Mouse (Mus musculus): ENCODE data around the gene 0610009B22Rik. TPM values are rescaled to one million over a fixed set of nuclear protein-coding genes. Genes with fewer than 3 reads are reported as not detected.
A peak's percentile ranks its signal among the peaks of the same experiment; 100 is the strongest.
"Not testable (repeated sequence)": the region's sequence is repeated elsewhere in the genome, so short reads cannot be mapped to it uniquely, and the experiment has no call there.

Gene 0610009B22Rik
- polyA plus RNA-seq, 1 experiment from 2014 or later = 103 TPM

GRCm38 (mm10) chr11:51670846-51671245, 17.8 kb downstream of the 0610009B22Rik start:
- Histone ChIP-seq H3K4me1 (ENCODE audit: control insufficient read depth, insufficient read depth, low read length) (no peaks in the 10 kb centered on the region), H3K4me2 (ENCODE audit: low read depth, low read length) (no peak overlapping the region)
- WGBS = 92% methylated on average over 7 of the region's 7 CpGs

DNA sequence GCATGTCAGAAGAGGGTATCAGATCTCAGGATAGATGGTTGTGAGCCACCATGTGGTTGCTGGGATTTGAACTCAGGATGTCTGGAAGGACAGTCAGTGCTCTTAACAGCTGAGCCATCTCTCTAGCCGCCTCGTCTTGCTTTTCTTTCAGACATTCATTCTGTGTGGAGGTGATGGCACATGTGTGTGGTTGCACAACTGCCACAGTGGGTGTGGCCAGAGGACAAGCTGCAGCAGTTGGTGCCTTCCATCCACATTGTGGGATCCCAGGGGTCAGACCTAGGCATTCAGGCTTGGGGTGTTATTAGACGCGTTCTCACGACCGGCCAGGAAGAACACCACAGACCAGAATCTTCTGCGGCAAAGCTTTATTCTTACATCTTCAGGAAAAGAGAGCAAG, 23.9 kb downstream of the 0610009B22Rik start:
- not testable (repeated sequence) for H3K4me3 ChIP-seq (ENCODE audit: low read depth, low read length); H3K27ac ChIP-seq (ENCODE audit: low read depth, low read length); ATAC-seq (ENCODE audit: low read depth); H3K9me3 ChIP-seq (ENCODE audit: control insufficient read depth, low read length); H3K4me2 ChIP-seq (ENCODE audit: low read depth, low read length); H3K36me3 ChIP-seq (ENCODE audit: control insufficient read depth, insufficient read depth, low read length); H3K4me1 ChIP-seq (ENCODE audit: control insufficient read depth, insufficient read depth, low read length); H3K27me3 ChIP-seq (ENCODE audit: control insufficient read depth, insufficient read depth, low read length); H3K9ac ChIP-seq (replicated peaks; ENCODE audit: low read depth, low read length)
- 95% methylated on average over 7 of the region's 7 CpGs for WGBS

More at GRCm38 (mm10) chr11:51670846-51671245, 17.8 kb downstream of the 0610009B22Rik start:
- Histone ChIP-seq H3K27me3 (ENCODE audit: control insufficient read depth, insufficient read depth, low read length) (no peaks in the 10 kb centered on the region), H3K4me3 (ENCODE audit: low read depth, low read length) (no peak overlapping the region), H3K9ac (replicated peaks; ENCODE audit: low read depth, low read length) (no peak overlapping the region), H3K27ac (ENCODE audit: low read depth, low read length) (no peak overlapping the region), H3K36me3 (ENCODE audit: control insufficient read depth, insufficient read depth, low read length) (no peaks in the 10 kb centered on the region), H3K9me3 (ENCODE audit: control insufficient read depth, low read length) (no peaks in the 10 kb centered on the region)
- no peak for ATAC-seq (ENCODE audit: low read depth)

DNA sequence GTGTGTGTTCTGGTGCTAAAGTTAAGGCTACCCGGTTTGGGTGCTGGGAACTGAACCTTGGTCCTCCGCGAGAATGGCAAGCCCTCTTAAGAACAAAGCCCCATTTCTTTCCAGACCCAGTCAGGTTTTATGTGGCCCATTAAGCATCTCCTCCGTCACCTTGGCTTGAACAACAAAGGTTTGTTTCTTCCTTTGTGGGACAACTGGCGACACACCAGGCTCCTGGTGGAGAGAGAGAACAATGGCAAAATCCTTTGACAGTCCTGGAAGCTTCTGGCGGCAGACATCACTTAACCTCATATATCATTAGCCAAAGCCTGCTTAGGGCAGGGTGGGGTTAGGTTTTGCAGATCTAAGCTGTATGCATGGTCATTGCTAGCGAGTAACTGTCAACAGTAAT, 26.0 kb downstream of the 0610009B22Rik start:
- no peak overlapping the region for H3K27ac ChIP-seq (ENCODE audit: low read depth, low read length)
- no peaks in the 10 kb centered on the region for H3K27me3 ChIP-seq (ENCODE audit: control insufficient read depth, insufficient read depth, low read length)
- 57% methylated on average over 7 of the region's 7 CpGs for WGBS
- no peak overlapping the region for H3K9ac ChIP-seq (replicated peaks; ENCODE audit: low read depth, low read length)
- no peaks in the 10 kb centered on the region for H3K36me3 ChIP-seq (ENCODE audit: control insufficient read depth, insufficient read depth, low read length)
- no peaks in the 10 kb centered on the region for H3K9me3 ChIP-seq (ENCODE audit: control insufficient read depth, low read length)
- H3K4me1 ChIP-seq (ENCODE audit: control insufficient read depth, insufficient read depth, low read length) = peaks cover 3% of the 10 kb centered on the region; the same call in 1 of the 2 replicates
- no peak overlapping the region for H3K4me2 ChIP-seq (ENCODE audit: low read depth, low read length)
- no peak overlapping the region for H3K4me3 ChIP-seq (ENCODE audit: low read depth, low read length)
- no peak for ATAC-seq (ENCODE audit: low read depth)

DNA sequence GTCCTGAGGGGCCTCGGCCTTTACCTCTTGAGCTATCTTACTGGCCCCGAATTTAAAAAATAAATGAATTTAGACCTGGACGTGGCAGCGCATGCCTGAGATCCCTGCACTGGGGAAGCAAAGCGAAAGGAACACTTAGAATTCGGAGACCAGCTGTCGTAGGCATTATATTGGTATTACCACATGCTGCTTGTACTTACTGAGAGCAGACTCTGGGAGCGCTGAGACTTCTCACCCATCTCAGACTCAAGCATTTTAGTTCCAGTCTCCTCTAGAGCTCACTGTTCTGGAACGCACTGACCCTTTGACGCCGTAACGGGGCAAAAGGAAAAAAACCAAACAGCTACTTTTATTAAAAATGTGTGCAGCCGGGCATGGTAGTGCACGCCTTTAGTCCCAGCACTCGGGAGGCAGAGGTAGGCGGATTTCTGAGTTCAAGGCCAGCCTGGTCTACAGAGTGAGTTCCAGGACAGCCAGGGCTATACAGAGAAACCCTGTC, 26.8 kb downstream of the 0610009B22Rik start:
- no peak overlapping the region for H3K9ac ChIP-seq (replicated peaks; ENCODE audit: low read depth, low read length)
- ATAC-seq (ENCODE audit: low read depth) = no peak
- no peak overlapping the region for H3K27ac ChIP-seq (ENCODE audit: low read depth, low read length)
- H3K4me2 ChIP-seq (ENCODE audit: low read depth, low read length) = no peak overlapping the region
- peaks cover 3% of the 10 kb centered on the region; the same call in 1 of the 2 replicates for H3K4me1 ChIP-seq (ENCODE audit: control insufficient read depth, insufficient read depth, low read length)
- no peaks in the 10 kb centered on the region for H3K9me3 ChIP-seq (ENCODE audit: control insufficient read depth, low read length)
- no peaks in the 10 kb centered on the region for H3K36me3 ChIP-seq (ENCODE audit: control insufficient read depth, insufficient read depth, low read length)
- H3K4me3 ChIP-seq (ENCODE audit: low read depth, low read length) = no peak overlapping the region
- WGBS = 79% methylated on average over 16 of the region's 16 CpGs
- no peaks in the 10 kb centered on the region for H3K27me3 ChIP-seq (ENCODE audit: control insufficient read depth, insufficient read depth, low read length)

DNA sequence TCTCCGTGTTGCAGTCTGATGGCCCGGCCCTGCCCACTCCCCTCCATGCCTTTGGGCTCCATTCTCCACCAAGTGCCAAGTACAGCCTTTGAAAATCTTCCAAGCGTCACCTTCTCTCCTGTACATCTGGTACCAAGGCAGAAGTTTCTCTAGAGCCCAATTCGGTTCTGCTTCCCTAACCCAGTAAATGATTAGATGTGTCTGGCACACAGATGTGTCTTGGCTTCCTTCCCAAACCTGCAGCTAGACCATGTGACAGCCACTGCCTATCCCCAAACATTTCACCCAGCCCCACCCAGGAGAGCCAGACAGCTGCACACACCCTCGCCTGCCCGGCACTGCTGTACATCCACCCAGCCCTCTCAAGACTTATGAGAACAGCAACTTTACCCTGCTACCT, 30.0 kb downstream of the 0610009B22Rik start:
- 47% methylated on average over 6 of the region's 6 CpGs for WGBS
- peak; percentile 87 for ATAC-seq (ENCODE audit: low read depth)

DNA sequence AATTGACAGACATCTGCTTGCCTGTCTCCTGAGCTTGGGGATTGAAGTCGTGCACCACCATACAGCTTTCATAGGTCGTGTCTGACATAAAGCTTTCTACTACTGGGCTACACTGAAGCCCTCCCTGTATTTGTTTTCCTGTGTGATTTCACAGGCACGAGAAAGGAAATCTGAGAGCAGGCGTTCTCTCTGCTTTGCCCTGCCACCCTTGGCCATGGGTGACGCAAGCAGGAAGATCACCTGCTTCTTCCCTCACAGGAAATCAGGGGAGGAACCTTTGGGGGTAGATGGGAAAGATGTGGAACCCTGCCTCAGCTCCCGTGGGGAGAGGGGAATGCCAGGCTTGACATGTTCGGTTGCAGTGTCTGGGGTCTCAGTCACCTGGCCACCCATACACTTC, 30.4 kb downstream of the 0610009B22Rik start:
- Histone ChIP-seq H3K9ac (replicated peaks; ENCODE audit: low read depth, low read length) (no peak overlapping the region), H3K9me3 (ENCODE audit: control insufficient read depth, low read length) (no peaks in the 10 kb centered on the region), H3K4me1 (ENCODE audit: control insufficient read depth, insufficient read depth, low read length) (peaks cover 3% of the 10 kb centered on the region; the same call in 1 of the 2 replicates), H3K4me3 (ENCODE audit: low read depth, low read length) (no peak overlapping the region), H3K27ac (ENCODE audit: low read depth, low read length) (0 out of 2 replicates have a peak overlapping the region, but pooled peaks have one; percentile 5), H3K4me2 (ENCODE audit: low read depth, low read length) (no peak overlapping the region), H3K27me3 (ENCODE audit: control insufficient read depth, insufficient read depth, low read length) (no peaks in the 10 kb centered on the region), H3K36me3 (ENCODE audit: control insufficient read depth, insufficient read depth, low read length) (no peaks in the 10 kb centered on the region)
- ATAC-seq (ENCODE audit: low read depth) = no peak
- WGBS = 58% methylated on average over 7 of the region's 7 CpGs

More for the DNA sequence above, 30.0 kb downstream of the 0610009B22Rik start:
- H3K9me3 ChIP-seq (ENCODE audit: control insufficient read depth, low read length) = no peaks in the 10 kb centered on the region
- no peaks in the 10 kb centered on the region for H3K36me3 ChIP-seq (ENCODE audit: control insufficient read depth, insufficient read depth, low read length)
- peaks cover 3% of the 10 kb centered on the region; the same call in 1 of the 2 replicates for H3K4me1 ChIP-seq (ENCODE audit: control insufficient read depth, insufficient read depth, low read length)
- 0 out of 2 replicates have a peak overlapping the region, but pooled peaks have one; percentile 5 for H3K27ac ChIP-seq (ENCODE audit: low read depth, low read length)
- no peak overlapping the region for H3K9ac ChIP-seq (replicated peaks; ENCODE audit: low read depth, low read length)
- no peak overlapping the region for H3K4me3 ChIP-seq (ENCODE audit: low read depth, low read length)
- no peaks in the 10 kb centered on the region for H3K27me3 ChIP-seq (ENCODE audit: control insufficient read depth, insufficient read depth, low read length)
- H3K4me2 ChIP-seq (ENCODE audit: low read depth, low read length) = no peak overlapping the region

DNA sequence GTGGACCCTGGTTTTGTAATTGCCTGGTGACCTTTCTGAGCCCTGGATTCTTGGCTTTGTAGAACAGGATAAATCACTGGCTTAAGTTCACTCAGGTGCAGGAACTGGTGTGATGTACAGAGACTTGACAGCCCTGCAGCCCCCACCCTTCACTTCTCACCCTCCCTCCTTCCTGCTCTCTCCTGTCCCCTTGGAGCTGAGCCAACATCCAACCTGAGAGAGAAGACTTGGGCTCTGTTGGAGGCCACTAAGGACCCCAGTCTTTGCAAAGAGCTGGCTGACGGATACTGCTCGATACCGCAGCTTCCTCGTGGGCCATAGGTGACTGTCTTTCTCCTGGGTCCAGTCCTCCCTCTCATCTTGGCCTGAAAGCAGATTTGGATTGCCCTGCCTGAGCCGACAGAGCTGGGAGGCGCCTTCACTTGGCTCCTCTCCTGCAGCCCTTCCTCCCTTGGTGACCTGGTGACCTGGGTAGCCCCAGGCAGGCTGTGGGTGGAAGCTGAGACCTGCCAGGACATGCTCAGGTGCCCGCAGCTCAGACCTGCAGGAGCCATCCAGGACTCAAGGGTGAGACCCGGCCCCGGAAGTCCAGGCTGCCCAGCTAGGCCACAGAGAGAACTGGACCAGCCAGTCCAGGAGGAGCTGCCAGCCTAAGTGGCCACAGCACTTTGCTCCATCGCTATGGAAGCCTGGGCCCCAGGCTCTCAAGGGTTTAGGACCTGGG, 31.7 kb downstream of the 0610009B22Rik start:
- Histone ChIP-seq H3K4me1 (ENCODE audit: control insufficient read depth, insufficient read depth, low read length) (peaks cover 3% of the 10 kb centered on the region; the same call in 1 of the 2 replicates), H3K9me3 (ENCODE audit: control insufficient read depth, low read length) (no peaks in the 10 kb centered on the region), H3K9ac (replicated peaks; ENCODE audit: low read depth, low read length) (no peak overlapping the region), H3K4me2 (ENCODE audit: low read depth, low read length) (no peak overlapping the region), H3K36me3 (ENCODE audit: control insufficient read depth, insufficient read depth, low read length) (no peaks in the 10 kb centered on the region), H3K27me3 (ENCODE audit: control insufficient read depth, insufficient read depth, low read length) (no peaks in the 10 kb centered on the region), H3K27ac (ENCODE audit: low read depth, low read length) (no peak overlapping the region), H3K4me3 (ENCODE audit: low read depth, low read length) (no peak overlapping the region)
- no peak for ATAC-seq (ENCODE audit: low read depth)
- WGBS = 89% methylated on average over 10 of the region's 10 CpGs

- no peak overlapping the region for H3K27ac ChIP-seq (ENCODE audit: low read depth, low read length)
- H3K27me3 ChIP-seq (ENCODE audit: control insufficient read depth, insufficient read depth, low read length) = peaks cover 5% of the 10 kb centered on the region; the same call in 1 of the 2 replicates
- H3K36me3 ChIP-seq (ENCODE audit: control insufficient read depth, insufficient read depth, low read length) = no peaks in the 10 kb centered on the region
- WGBS = 98% methylated on average over 3 of the region's 3 CpGs
- no peak overlapping the region for H3K4me2 ChIP-seq (ENCODE audit: low read depth, low read length)
- no peak overlapping the region for H3K4me3 ChIP-seq (ENCODE audit: low read depth, low read length)
- H3K9ac ChIP-seq (replicated peaks; ENCODE audit: low read depth, low read length) = no peak overlapping the region
- ATAC-seq (ENCODE audit: low read depth) = no peak
- no peaks in the 10 kb centered on the region for H3K9me3 ChIP-seq (ENCODE audit: control insufficient read depth, low read length)
- H3K4me1 ChIP-seq (ENCODE audit: control insufficient read depth, insufficient read depth, low read length) = peaks cover 8% of the 10 kb centered on the region; the same call in 1 of the 2 replicates
Observed at GRCm38 (mm10) chr11:51654891-51655290, 33.8 kb downstream of the 0610009B22Rik start.

DNA sequence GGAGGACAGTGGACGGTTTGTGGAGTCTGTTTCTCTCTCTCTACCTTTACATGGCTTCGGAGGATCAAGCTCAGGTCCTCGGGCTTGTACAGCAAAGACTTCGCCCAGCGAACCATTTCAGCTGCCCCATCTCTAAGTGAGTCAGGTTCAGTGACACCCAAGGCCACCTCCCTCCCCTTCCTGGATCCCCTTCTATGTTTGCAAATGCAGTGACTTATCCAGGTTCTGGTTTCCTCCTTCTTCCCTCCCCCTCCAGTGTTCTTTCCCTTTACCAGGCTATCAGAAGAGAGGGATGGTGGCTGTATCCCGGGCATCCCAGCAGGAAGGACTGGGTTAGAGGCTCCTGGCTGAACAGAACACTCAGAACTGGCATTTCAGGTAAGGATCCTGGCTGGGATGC, 34.9 kb downstream of the 0610009B22Rik start:
- H3K9ac ChIP-seq (replicated peaks; ENCODE audit: low read depth, low read length) = no peak overlapping the region
- no peak for ATAC-seq (ENCODE audit: low read depth)
- H3K4me3 ChIP-seq (ENCODE audit: low read depth, low read length) = no peak overlapping the region
- H3K4me2 ChIP-seq (ENCODE audit: low read depth, low read length) = no peak overlapping the region
- H3K27ac ChIP-seq (ENCODE audit: low read depth, low read length) = no peak overlapping the region
- peaks cover 16% of the 10 kb centered on the region for H3K4me1 ChIP-seq (ENCODE audit: control insufficient read depth, insufficient read depth, low read length)
- H3K27me3 ChIP-seq (ENCODE audit: control insufficient read depth, insufficient read depth, low read length) = peaks cover 5% of the 10 kb centered on the region; the same call in 1 of the 2 replicates
- 87% methylated on average over 6 of the region's 6 CpGs for WGBS
- no peaks in the 10 kb centered on the region for H3K36me3 ChIP-seq (ENCODE audit: control insufficient read depth, insufficient read depth, low read length)
- H3K9me3 ChIP-seq (ENCODE audit: control insufficient read depth, low read length) = no peaks in the 10 kb centered on the region
